Mouse (Mus musculus): ENCODE results near the gene Smarcd3.

Smarcd3 gene

DNA sequence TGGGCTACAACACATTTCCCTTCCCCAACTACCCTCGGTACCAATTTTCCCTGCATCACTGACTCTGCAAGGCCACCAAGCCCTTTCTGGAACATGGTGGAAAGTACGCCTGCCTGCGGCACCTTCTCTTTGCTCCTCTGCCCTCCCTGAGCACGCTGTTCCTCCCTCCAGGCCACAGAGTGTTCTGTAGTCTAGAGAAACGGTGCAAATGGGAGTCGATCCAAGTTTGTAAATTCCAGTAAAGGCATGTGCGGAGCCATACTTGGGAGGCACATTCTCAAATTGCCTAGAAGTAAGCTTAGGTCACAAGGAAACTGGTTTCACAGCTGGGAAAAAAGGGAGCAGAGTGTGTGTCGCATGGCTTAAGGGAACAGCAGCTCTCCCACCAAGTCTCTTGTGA is 4.1 kb downstream of the Smarcd3 start:
- DNase-seq, result no peak

DNA sequence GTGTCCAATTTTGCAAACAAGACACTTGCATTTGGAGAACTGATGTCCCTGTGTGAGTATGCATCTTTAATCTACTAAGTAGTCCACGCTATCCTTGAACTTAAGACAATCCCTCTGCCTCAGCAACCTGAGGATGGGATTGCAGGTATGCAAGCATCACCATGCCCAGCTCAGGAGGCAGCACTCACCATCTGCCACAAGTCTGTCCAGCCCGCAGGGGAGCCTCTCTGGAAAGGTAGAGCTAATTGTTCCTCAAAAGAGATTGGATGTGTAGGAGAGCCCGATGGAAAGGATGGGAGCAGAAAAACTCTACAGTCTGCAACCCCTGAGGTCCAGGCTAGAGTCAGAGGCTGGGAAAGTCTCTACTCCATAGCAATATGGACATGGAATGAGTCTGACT is 5.3 kb downstream of the Smarcd3 start:
- DNase-seq, result peak; percentile 35

DNA sequence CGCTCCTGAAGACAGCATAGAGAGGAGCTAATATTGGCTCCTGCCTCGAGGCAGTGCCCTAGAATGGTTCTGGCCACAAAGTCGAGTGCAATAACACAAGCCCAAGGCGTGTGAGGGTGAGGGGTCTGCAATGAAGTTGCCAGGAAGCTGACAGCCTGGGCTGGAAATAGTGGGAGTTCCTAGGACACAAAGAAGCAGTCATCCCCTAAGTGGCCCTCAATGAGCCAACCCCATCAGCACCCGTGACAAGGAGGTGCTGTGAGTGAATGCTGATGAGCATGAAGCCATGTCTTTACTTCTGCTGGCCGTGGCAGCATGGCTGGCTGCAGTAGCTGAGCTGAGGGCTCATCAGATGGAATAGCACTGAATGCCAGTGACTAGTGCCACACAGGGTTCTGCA is 9.1 kb downstream of the Smarcd3 start:
- no peak for DNase-seq

DNA sequence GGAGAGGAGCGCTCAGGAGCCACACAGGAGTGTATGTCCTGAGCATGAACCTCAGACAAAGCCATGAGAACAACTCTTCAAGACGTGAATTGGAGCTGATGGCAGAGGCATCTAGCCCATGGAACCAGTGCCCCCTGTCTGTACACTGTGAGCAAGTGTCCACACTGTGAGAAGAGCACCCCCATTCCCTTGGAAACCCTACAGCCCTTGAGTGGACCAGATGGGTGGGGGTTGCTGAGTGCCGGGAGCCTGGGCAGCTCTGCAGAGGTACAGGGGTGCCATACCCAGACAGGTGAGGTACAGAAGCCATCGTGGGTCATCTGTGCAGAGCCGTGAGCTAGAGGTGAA is 11.9 kb downstream of the Smarcd3 start:
- no peak for DNase-seq

GRCm38 (mm10) chr5:24611366-24612301 is 12.6 kb downstream of the Smarcd3 start:
- DNase-seq, result peak; percentile 82

DNA sequence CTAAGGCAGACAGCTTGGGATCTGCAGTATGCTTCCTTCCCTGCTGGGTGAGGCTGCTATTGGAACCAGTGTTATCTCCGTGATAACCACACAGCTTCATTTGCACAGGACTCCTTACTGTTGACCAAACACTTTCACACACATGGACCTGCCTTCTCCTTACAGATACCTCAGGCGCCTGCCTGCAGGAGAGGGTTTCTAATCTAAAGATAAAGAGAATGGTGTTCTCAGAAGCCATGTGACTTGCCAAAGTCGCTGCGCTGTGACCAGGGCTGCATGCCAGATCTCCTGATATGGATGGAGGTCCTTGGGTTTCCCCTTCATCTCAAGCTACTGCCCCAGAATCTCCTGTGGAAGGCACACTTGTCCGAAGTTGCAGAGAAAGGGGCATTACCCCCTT is 14.8 kb downstream of the Smarcd3 start:
- no peak for DNase-seq

DNA sequence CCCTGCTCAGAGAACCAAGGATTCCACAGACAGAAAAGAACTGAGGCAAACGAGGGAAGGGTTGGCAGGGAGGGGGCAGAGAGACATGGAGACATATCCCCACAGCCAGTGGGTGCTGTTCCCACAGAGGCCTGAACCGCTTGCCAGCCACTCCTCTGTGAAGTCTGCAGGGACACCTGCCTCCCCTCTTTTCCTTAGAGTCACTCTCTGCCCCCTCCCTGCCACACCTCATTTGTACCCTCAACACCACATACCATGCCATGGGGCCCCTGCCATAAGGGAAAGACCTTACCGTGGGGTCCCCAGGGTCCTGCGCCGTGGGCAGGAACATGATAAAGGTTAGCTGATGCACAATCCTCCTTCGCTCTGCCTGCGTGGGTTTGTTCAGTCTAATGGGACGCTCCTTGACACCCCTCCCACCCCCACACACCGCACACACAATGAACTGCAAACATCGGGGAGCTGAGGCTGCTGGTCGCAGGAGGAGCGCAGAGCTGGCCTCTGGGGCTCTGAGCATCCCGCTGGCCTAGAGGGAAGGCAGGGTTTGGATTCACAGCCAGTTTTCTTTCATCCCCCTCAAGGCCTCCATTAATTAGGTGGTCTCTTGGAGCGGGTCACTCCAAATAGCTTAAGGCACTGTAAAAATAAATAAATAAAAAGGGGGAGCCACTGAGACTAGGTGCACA is 18.1 kb downstream of the Smarcd3 start:
- peak; percentile 50 for DNase-seq

DNA sequence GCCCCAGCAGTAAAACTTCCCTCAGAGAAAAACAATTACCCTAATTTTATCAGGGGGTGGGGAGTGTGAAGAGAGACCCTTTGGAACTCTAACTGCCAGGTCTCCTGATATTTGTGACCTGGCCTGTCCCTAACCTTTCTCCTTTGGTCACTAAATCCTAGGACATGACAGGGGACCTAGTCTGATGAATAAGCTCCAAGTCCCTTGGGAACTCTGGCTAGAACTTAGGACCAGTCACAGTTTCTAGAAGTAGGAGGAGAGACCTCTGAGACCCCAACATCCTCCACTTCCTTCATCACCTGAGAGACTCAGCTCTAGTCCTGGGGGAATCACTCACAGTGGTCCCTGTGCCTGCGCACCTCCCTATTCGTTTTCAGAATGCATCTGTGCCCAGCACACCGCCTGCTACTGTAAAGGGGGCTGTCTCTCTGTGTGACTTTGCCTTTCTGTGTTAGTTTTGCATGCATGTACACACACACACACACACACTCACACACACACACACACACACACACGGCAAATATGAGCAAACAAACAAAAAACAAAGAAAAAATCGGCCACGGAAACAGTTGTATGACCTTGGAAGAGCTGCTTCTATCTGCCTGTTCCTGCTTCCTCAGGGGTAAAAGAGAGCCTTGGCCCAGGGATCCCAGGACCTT is 18.8 kb downstream of the Smarcd3 start:
- no peak for DNase-seq

DNA sequence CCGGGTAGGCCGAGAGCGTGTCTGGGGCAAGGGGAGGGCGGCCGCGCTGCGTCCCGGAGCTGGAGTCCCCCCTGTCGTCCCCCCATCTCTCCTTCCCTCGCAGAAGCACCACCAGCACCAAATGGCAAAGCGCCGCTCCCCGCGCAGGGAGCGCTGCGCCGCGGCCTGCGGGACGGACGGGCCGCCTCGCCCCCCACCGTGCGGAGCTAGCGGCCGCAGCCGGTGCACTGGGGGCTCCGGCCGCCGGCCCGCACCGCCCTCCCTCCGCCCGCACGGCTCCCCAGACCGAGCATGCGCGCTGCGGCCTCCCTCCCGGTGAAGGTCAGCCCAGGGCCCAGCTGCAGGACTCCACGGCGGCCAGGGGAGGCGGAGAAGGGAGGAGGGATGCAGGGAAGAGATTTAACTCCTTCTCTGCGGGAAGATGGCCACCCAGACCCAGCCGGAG is 19.5 kb downstream of the Smarcd3 start:
- DNase-seq, result peak; percentile 87

DNA sequence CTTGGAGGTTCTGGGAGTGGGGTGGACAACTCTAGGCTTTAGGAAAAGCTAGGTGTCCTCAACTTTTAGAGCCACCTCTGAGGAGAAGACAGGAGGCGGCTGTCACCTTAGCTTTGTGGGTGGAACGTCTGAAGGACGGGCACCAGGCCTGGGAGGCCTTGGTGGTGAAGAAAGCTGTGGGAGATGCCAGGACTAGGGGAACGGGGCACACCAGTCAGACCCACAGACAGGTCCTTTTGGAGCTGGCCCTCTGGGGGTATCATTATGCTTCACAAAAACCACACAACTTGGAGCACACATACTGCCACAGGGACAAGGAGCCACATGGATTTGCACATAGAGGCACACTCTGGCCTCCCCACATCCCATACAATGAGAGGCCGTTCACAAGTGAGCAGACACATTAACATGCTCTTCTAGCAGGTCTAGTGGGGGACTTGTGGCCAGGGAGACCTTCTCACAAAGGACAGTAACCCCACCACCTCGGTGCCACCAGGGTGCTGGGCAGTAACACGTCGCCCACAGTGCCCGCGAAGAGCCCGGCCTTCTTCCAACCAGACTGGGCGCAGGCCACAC is 20.0 kb downstream of the Smarcd3 start:
- peak; percentile 53 for DNase-seq

DNA sequence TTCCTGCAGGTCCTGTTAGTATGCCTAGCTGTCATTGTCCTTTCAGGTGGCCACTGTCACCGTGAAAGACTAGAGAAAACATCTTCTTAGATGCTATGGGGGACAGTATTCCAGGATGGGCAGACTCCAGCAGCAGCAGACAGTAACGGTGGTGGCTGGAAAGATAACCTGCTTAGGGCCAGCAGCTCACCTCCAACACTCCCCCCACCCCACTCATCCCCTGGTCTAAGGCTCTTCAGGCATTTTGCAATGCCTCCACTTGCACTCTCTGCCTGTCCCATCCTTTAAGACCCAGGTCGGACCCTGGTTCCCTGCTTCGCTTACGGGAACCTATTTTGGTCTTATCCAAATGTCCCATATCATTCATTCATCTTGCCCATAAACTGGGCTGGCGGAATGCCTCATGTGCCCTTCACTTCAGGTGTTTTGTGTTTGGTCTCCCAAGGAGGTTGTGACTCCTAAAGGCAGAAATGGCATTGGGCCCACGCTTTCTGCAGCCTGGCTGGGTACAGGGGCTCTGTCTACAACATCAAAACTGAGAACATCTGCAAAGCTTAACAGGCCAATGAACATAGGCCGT is 20.7 kb downstream of the Smarcd3 start:
- peak; percentile 62 for DNase-seq

- peak; percentile 83 for DNase-seq
Measured at GRCm38 (mm10) chr5:24602751-24603343, 21.4 kb downstream of the Smarcd3 start.

DNA sequence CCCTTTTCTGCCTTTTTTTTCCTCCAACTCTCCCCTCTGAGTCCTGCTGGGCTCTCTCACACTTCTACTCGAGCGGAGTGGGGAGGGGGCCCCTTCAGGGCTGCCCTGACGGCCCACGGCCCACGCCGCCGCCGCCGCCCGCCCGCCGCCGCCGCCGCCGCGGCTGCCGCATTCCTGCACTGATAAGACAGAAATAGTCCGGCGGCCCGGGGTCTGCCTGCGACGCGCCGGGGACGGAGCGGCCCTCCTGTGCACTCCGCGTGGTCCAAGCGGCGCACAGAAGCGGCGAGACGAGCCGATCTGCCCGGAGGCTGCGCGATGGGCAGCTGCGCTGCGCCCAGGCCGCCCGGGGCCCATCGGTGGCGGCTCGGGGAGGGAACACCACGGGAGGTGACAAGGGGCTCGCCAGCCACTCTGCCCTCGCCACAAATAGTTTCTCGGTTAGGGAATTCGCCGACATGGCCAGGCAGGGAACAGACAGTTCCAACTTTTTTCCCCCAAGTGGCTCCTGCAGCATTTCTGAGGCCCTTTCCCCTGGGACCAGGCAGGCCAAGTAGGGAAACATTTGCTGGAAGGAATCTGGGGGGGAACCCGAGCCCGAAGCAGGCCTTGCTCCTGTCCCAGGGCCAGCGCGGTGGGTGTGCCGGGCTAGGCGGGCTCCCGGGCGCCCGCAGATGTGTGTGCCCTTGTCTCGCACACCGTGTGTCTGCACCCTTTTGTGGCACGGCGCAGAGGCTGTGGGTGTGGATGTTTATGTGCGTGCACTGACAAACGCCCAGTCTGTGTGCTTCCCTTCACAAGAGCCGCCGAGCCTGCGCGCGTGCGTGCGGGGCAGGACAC is 22.1 kb downstream of the Smarcd3 start:
- DNase-seq, result peak; percentile 66

DNA sequence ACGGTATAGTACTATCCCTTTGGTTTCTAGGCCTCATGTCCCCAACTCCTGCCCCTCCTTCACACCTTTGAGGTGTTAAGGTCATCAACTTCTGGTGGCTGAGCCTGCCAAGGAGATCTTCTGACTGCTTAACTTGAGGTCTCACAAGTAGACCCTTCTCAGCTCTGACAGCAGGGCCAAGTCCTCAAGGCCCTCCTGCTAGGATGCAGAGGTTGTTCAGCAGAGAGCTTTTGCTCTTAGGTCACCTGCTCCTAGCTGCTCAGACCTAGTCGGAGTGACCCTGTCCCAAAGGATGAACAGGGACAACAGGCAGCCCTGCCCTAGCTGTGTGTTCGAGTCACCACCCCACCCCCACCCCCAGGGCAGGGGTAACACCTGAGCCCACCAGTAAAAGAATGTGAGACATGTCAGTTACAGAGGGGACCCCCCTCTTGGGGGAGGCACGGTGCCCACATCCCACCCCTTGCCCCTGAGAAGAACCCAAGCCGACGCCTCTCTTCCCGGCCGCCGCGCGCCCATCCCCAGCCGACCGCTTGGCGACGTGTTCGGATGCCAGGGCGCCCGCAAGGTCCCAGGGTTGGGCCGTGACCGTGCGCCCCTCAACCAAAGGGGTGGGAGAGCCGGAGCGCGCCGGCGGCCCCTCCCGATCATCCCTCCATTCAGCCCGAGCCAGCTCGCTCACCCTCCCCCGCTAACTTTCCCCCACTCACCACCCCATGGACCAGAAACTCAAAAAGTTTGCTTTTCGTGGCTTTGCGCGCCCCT is 23.0 kb downstream of the Smarcd3 start:
- peak; percentile 58 for DNase-seq

GRCm38 (mm10) chr5:24600236-24600635 is 24.0 kb downstream of the Smarcd3 start:
- DNase-seq, result no peak

GRCm38 (mm10) chr5:24599137-24599536 is 25.1 kb downstream of the Smarcd3 start:
- peak; percentile 53 for DNase-seq

GRCm38 (mm10) chr5:24598570-24599006 is 25.6 kb downstream of the Smarcd3 start:
- peak; percentile 66 for DNase-seq

DNA sequence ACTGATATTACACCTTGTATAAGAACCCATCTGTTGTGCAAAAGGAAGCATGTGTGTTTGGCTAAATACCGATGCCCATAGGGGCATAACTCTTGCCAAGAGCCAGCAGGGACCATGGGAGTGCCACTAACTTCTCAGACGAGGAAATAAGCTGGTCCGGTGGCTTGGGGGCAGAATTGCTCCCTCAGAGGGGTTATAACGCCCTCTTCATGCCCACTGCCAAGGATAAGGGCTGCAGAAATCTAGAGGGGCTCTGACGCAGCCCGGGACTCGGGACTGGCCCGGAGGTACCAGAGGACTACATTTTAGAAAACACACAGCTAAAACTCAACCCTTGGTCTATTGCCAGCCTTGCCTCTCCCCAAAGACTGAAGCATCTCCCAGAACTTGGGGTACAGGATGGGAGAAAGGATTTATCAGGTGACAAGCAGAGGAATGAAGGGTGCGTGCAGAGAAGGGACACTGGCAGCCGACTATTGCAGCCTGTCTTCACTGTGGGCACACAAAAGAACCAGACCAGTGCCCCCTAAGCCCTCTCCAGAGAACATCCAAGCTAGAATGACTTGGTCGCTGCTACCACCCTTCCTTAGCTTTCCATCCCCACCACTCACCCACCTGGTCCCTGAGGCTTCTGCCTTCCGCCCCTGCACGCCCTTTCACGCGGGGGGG is 26.2 kb downstream of the Smarcd3 start:
- peak; percentile 74 for DNase-seq

DNA sequence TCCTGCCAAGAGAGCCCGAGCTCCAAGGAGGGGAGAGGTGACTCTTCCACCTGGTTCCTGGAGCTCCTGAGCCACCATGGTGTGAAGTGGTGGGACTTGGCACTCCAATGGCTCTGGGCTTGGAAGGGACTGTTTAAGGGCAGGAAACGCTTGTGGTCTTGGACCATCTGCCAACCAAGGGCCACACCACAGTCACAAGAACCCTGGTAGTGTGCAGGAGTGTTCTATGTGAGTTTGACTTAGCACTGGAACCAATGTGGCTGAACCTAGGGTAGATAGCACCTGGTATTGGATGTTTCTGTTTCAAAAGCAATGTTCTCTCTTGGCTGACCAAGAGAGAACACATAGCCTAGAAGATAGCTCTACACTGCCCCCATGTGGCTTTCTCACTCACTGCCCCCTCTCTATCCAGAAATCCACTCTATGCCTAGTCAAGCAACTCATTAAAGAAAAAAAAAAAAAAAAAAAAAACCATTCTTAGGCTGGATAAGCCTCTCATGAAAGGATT is 26.9 kb downstream of the Smarcd3 start:
- DNase-seq, result peak; percentile 82

All from cerebellum, adult 9-11 months (tissue).